Mouse (Mus musculus) spleen, adult 2 months (tissue): ENCODE data around the gene Nfkbia. TPM values are rescaled to one million over a fixed set of nuclear protein-coding genes. Genes with fewer than 3 reads are reported as not detected.
A peak's percentile ranks its signal among the peaks of the same experiment; 100 is the strongest.

ENCODE experiments used
- DNase-seq, 2 experiments: peaks; one replicate each; pipeline versions ENCODE4 v3.0.0 to v3.0.0-alpha.2; 2012 to 2021; ENCODE audit warnings: low spot score in 2 of 2, low read depth in 1 of 2
- H3K27ac ChIP-seq: fragments of 200-500 bp; 2 replicates; pipeline ENCODE4 v1.5.1; 2012; ENCODE audit warnings: low read length, inconsistent platforms; ENCODE audit not compliant: insufficient read depth
- H3K27me3 ChIP-seq: fragments of 200-500 bp; 2 replicates; pipeline ENCODE4 v1.6.1; 2012; ENCODE audit warnings: mild to moderate bottlenecking, moderate library complexity, low read length, inconsistent platforms; ENCODE audit not compliant: control insufficient read depth, insufficient read depth
- H3K36me3 ChIP-seq: fragments of 200-500 bp; 2 replicates; pipeline ENCODE4 v1.6.1; 2012; ENCODE audit warnings: mild to moderate bottlenecking, low read length, inconsistent platforms; ENCODE audit not compliant: control insufficient read depth, insufficient read depth
- H3K4me1 ChIP-seq: fragments of 200-500 bp; 2 replicates; pipeline ENCODE4 v1.6.1; 2011; ENCODE audit warnings: inconsistent platforms; ENCODE audit not compliant: control insufficient read depth, insufficient read depth, insufficient read length
- H3K4me3 ChIP-seq: fragments of 200-500 bp; 2 replicates; pipeline ENCODE4 v1.5.1; 2011; ENCODE audit warnings: mild to moderate bottlenecking, inconsistent platforms; ENCODE audit not compliant: insufficient read depth, insufficient read length; ENCODE audit errors: extremely low read depth
- CTCF ChIP-seq: fragments of 200-500 bp; IDR thresholded peaks from 2 replicates; pipeline ENCODE4 v1.5.1; 2011; ENCODE audit warnings: mild to moderate bottlenecking, inconsistent platforms; ENCODE audit not compliant: insufficient read depth, insufficient read length, insufficient replicate concordance; ENCODE audit errors: extremely low read depth
- POLR2A ChIP-seq: fragments of 200-500 bp; IDR thresholded peaks from 2 replicates; pipeline ENCODE4 v1.6.1; 2011; ENCODE audit warnings: low read depth, low read length, inconsistent platforms
- WGBS: fragments of 180-500 bp; shearing (Covaris S2); methylation state at CpG from one replicate; pipeline ENCODE4 v1.1.7; 2018; 5-methylcytosine and 5-hydroxymethylcytosine counted together
- polyA plus RNA-seq: library from polyadenylated mRNA; depleted of rRNA; stranded (reverse); fragments of >200 nt; gene quantifications from 2 replicates; pipeline ENCODE4 v1.2.3, GENCODE M21; 2012

The Nfkbia gene
- polyA plus RNA-seq, 1 experiment = 287 TPM

- WGBS = 44% methylated on average over 13 of the region's 13 CpGs
- peaks cover 3% of the 10 kb centered on the region; the same call in 1 of the 2 replicates for H3K4me1 ChIP-seq
- H3K27me3 ChIP-seq = no peaks in the 10 kb centered on the region
- H3K36me3 ChIP-seq = no peaks in the 10 kb centered on the region
- H3K27ac ChIP-seq = peak overlapping the region; percentile 48; the same call in 1 of the 2 replicates
- no peak overlapping the region for H3K4me3 ChIP-seq
- TF ChIP-seq POLR2A = no peak
- no peak for TF ChIP-seq CTCF
- no peak for DNase-seq
These were observed 18.3 kb downstream of the Nfkbia start for GRCm38 (mm10) chr12:55474209-55474583.

GRCm38 (mm10) chr12:55473250-55474208 is 18.9 kb downstream of the Nfkbia start:
- TF ChIP-seq POLR2A (no peak), CTCF (no peak)
- 54% methylated on average over 8 of the region's 8 CpGs for WGBS
- H3K27ac ChIP-seq = peak overlapping the region; percentile 48
- no peaks in the 10 kb centered on the region for H3K27me3 ChIP-seq
- DNase-seq = no peak
- H3K4me3 ChIP-seq = no peak overlapping the region
- no peaks in the 10 kb centered on the region for H3K36me3 ChIP-seq
- peaks cover 3% of the 10 kb centered on the region; the same call in 1 of the 2 replicates for H3K4me1 ChIP-seq

GRCm38 (mm10) chr12:55471344-55471743 is 21.1 kb downstream of the Nfkbia start:
- Histone ChIP-seq H3K27me3 (no peaks in the 10 kb centered on the region), H3K27ac (no peak overlapping the region), H3K4me3 (no peak overlapping the region), H3K36me3 (no peaks in the 10 kb centered on the region), H3K4me1 (peaks cover 12% of the 10 kb centered on the region; the same call in 1 of the 2 replicates)
- 91% methylated on average over 9 of the region's 9 CpGs for WGBS
- DNase-seq = no peak
- no peak for TF ChIP-seq CTCF
- no peak for TF ChIP-seq POLR2A

GRCm38 (mm10) chr12:55470442-55470841 is 22.0 kb downstream of the Nfkbia start:
- Histone ChIP-seq H3K27ac (no peak overlapping the region), H3K4me3 (no peak overlapping the region), H3K4me1 (peaks cover 17% of the 10 kb centered on the region; the same call in 1 of the 2 replicates), H3K36me3 (no peaks in the 10 kb centered on the region), H3K27me3 (no peaks in the 10 kb centered on the region)
- DNase-seq = no peak
- TF ChIP-seq CTCF (no peak), POLR2A (no peak)
- 82% methylated on average over 5 of the region's 5 CpGs for WGBS

- H3K4me1 ChIP-seq = peaks cover 28% of the 10 kb centered on the region; the same call in 1 of the 2 replicates
- no peaks in the 10 kb centered on the region for H3K27me3 ChIP-seq
- H3K4me3 ChIP-seq = no peak overlapping the region
- TF ChIP-seq CTCF (no peak), POLR2A (no peak)
- no peak for DNase-seq
- no peak overlapping the region for H3K27ac ChIP-seq
- 83% methylated on average over 10 of the region's 10 CpGs for WGBS
- H3K36me3 ChIP-seq = no peaks in the 10 kb centered on the region
These were observed 24.9 kb downstream of the Nfkbia start for GRCm38 (mm10) chr12:55467331-55468180.

GRCm38 (mm10) chr12:55466816-55467215 is 25.6 kb downstream of the Nfkbia start:
- TF ChIP-seq POLR2A (no peak), CTCF (no peak)
- Histone ChIP-seq H3K27ac (peak overlapping the region; percentile 6; the same call in 1 of the 2 replicates), H3K4me3 (no peak overlapping the region), H3K4me1 (peaks cover 28% of the 10 kb centered on the region; the same call in 1 of the 2 replicates), H3K27me3 (no peaks in the 10 kb centered on the region), H3K36me3 (no peaks in the 10 kb centered on the region)
- 59% methylated on average over 5 of the region's 5 CpGs for WGBS
- DNase-seq = no peak
